Mouse (Mus musculus): Measurements from ENCODE around the gene Zmynd19. TPM values are rescaled to one million over a fixed set of nuclear protein-coding genes. Genes with fewer than 3 reads are reported as not detected.
A peak's percentile ranks its signal among the peaks of the same experiment; 100 is the strongest.

Gene Zmynd19
- total and polyA plus RNA-seq, 3 experiments, result 83.5 to 114 TPM; not detected in 1

DNA sequence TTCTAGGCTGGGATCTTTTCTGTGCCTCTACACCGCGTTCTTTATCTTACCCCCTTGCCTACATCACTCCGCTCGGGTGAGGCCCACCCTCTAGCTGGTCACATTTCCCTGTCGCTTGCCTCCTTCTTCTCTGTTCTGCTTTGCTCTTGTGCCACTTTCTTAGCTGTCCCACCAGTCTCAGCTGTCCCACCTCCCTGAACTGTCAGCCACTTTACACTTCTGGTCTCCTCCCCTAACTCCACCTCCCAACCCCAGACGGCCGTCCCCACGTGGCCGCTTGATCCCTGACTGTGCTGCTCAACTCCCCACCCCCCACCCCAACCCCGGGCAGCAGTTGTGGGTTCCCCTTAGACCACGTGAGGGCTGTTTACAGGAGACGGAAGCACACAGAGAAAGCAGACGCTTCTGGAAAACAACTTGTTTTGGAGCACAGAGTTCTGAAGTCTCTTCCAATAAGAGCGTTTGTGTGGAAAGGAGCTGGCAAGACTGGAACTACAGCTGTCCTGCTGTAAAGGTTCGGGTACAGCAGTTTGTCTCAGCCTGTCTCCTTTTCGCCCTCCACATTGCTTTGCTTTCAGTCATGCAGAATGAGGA lies 26.2 kb downstream of the Zmynd19 start, which contains the start of gene Pnpla7 (continued):
- TF ChIP-seq BHLHE40 (IDR thresholded peaks at IDR 0.05; ENCODE audit: borderline replicate concordance, low read depth, low read length) (peak; percentile 82), RAD21 (IDR thresholded peaks at IDR 0.05; ENCODE audit: low read depth, low read length) (no peak)

GRCm38 (mm10) chr2:24976960-24977359 lies 27.4 kb downstream of the Zmynd19 start:
- Histone ChIP-seq H3K36me3 (ENCODE audit: control insufficient read depth in 1 of 2, insufficient read depth in 2 of 2, low read length in 2 of 2) (peaks cover 1 to 22% of the 10 kb centered on the region in 2 experiments; a peak in 3 of 4 replicates), H3K27ac (ENCODE audit: control insufficient read depth, low read depth, low read length) (peak overlapping the region; percentile 34; the same call in 1 of the 2 replicates), H3K79me2 (ENCODE audit: control insufficient read depth, insufficient read depth, low read length, poor library complexity) (peaks cover 16% of the 10 kb centered on the region), H3K9me3 (replicated peaks; ENCODE audit: insufficient read depth, low read length) (no peaks in the 10 kb centered on the region), H3K9ac (ENCODE audit: control insufficient read depth, low read depth, low read length, poor library complexity, severe bottlenecking) (no peak overlapping the region; the same call in 1 of the 2 replicates), H3K4me3 (ENCODE audit: control insufficient read depth in 1 of 2, insufficient read depth in 1 of 2, low read depth in 2 of 2, low read length in 2 of 2) (no peak overlapping the region), H3K4me1 (ENCODE audit: control insufficient read depth in 1 of 2, insufficient read depth in 2 of 2, low read length in 2 of 2) (peaks cover 0 to 21% of the 10 kb centered on the region in 2 experiments; a peak in 2 of 4 replicates), H3K27me3 (ENCODE audit: control insufficient read depth in 1 of 2, insufficient read depth in 2 of 2, low read length in 2 of 2) (no peaks in the 10 kb centered on the region)
- peak; percentile 59 for DNase-seq (ENCODE audit: low read depth, low spot score)
- TF ChIP-seq JUND (IDR thresholded peaks at IDR 0.05; ENCODE audit: low read depth, low read length) (no peak), MAX (IDR thresholded peaks at IDR 0.05; ENCODE audit: low read length) (no peak), USF1 (IDR thresholded peaks at IDR 0.05; ENCODE audit: low read depth, low read length) (no peak), SMC3 (IDR thresholded peaks at IDR 0.05; ENCODE audit: low read depth, low read length) (no peak), ELF1 (IDR thresholded peaks at IDR 0.05; ENCODE audit: low read depth, low read length) (no peak), MXI1 (IDR thresholded peaks at IDR 0.05; ENCODE audit: low read depth, low read length) (no peak), TBP (IDR thresholded peaks at IDR 0.05; ENCODE audit: low read depth, low read length) (no peak), KAT2A (conservative IDR thresholded peaks at IDR 0.05; ENCODE audit: low read depth, low read length) (no peak)

DNA sequence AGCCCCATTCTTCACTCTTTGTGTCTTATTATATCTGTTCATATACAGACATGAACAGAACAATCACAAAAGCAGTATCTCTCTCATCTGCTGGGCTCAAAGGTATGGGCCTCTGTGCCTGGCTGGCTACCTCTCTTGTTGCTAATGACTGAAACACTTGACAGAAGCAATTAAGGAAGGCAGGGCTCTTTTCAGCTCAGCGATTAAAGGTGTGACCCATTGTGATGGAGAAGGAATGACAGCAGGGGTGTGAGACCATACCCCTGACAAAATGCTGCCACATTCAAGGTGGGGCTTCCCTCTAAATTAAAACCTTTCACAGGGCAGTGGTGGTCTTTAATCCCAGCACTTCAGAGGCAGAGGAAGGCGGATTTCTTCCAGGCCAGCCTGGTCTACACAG lies 38.2 kb downstream of the Zmynd19 start:
- no peak for DNase-seq (ENCODE audit: low read depth, low spot score)
- Histone ChIP-seq H3K4me3 (ENCODE audit: control insufficient read depth in 1 of 2, insufficient read depth in 1 of 2, low read depth in 2 of 2, low read length in 2 of 2) (no peak overlapping the region), H3K9me3 (replicated peaks; ENCODE audit: insufficient read depth, low read length) (no peaks in the 10 kb centered on the region), H3K36me3 (ENCODE audit: control insufficient read depth in 1 of 2, insufficient read depth in 2 of 2, low read length in 2 of 2) (no peaks in the 10 kb centered on the region; a peak in 1 of 4 replicates), H3K9ac (ENCODE audit: control insufficient read depth, low read depth, low read length, poor library complexity, severe bottlenecking) (no peak overlapping the region), H3K27me3 (ENCODE audit: control insufficient read depth in 1 of 2, insufficient read depth in 2 of 2, low read length in 2 of 2) (no peaks in the 10 kb centered on the region), H3K27ac (ENCODE audit: control insufficient read depth, low read depth, low read length) (no peak overlapping the region), H3K4me1 (ENCODE audit: control insufficient read depth in 1 of 2, insufficient read depth in 2 of 2, low read length in 2 of 2) (no peaks in the 10 kb centered on the region), H3K79me2 (ENCODE audit: control insufficient read depth, insufficient read depth, low read length, poor library complexity) (no peaks in the 10 kb centered on the region)
- TF ChIP-seq MYC (IDR thresholded peaks at IDR 0.05; ENCODE audit: low read depth, low read length), result no peak
- no peak for TF ChIP-seq ZC3H11A (IDR thresholded peaks at IDR 0.05; ENCODE audit: low read depth, low read length)
- no peak for TF ChIP-seq ETS1 (IDR thresholded peaks at IDR 0.05; ENCODE audit: low read depth, low read length)
- no peak for TF ChIP-seq POLR2A (IDR thresholded peaks at IDR 0.05; ENCODE audit: control insufficient read depth in 1 of 2, insufficient read depth in 1 of 2, low read depth in 1 of 2, low read length in 2 of 2, poor library complexity in 1 of 2)
- no peak for TF ChIP-seq JUND (IDR thresholded peaks at IDR 0.05; ENCODE audit: low read depth, low read length)
- TF ChIP-seq CTCF (IDR thresholded peaks at IDR 0.05 in 2 of 3, conservative IDR thresholded peaks at IDR 0.05 in 1 of 3; ENCODE audit: control insufficient read depth in 1 of 3, insufficient read depth in 1 of 3, low read depth in 2 of 3, low read length in 3 of 3, poor library complexity in 1 of 3, severe bottlenecking in 1 of 3), result no peak
- no peak for TF ChIP-seq E2F4 (IDR thresholded peaks at IDR 0.05; ENCODE audit: borderline replicate concordance, low read depth, low read length)
- no peak for TF ChIP-seq NELFE (IDR thresholded peaks at IDR 0.05; ENCODE audit: low read depth, low read length)
- TF ChIP-seq ZNF384 (IDR thresholded peaks at IDR 0.05; ENCODE audit: low read depth, low read length), result no peak
- no peak for TF ChIP-seq KAT2A (conservative IDR thresholded peaks at IDR 0.05; ENCODE audit: low read depth, low read length)
- no peak for TF ChIP-seq SIN3A (IDR thresholded peaks at IDR 0.05; ENCODE audit: low read length)
- no peak for TF ChIP-seq MYB (IDR thresholded peaks at IDR 0.05; ENCODE audit: low read depth, low read length)
- no peak for TF ChIP-seq ELF1 (IDR thresholded peaks at IDR 0.05; ENCODE audit: low read depth, low read length)
- no peak for TF ChIP-seq MXI1 (IDR thresholded peaks at IDR 0.05; ENCODE audit: low read depth, low read length)
- no peak for TF ChIP-seq TCF12 (IDR thresholded peaks at IDR 0.05; ENCODE audit: low read depth, low read length)
- TF ChIP-seq RAD21 (IDR thresholded peaks at IDR 0.05; ENCODE audit: low read depth, low read length), result no peak
- no peak for TF ChIP-seq TBP (IDR thresholded peaks at IDR 0.05; ENCODE audit: low read depth, low read length)
- TF ChIP-seq NRF1 (IDR thresholded peaks at IDR 0.05; ENCODE audit: insufficient read depth, low read depth, low read length, poor library complexity, severe bottlenecking), result no peak
